Mouse (Mus musculus) myocyte (in vitro differentiated cells): ENCODE measurements around the gene Sirt6.

ENCODE experiments used
- POLR2A ChIP-seq: IDR thresholded peaks from one replicate; pipeline ENCODE4 v1.6.1; 2011; ENCODE audit warnings: low read depth, mild to moderate bottlenecking, control low read depth, moderate library complexity; ENCODE audit not compliant: insufficient read length
- USF1 ChIP-seq: IDR thresholded peaks from one replicate; pipeline ENCODE4 v1.6.1; 2011; ENCODE audit warnings: low read depth, mild to moderate bottlenecking, control low read depth, moderate library complexity

- TF ChIP-seq USF1 (no peak), POLR2A (peak; percentile 36)
These were observed 30.3 kb downstream of the Sirt6 start for GRCm38 (mm10) chr10:81597137-81597950.
